Mouse (Mus musculus): ENCODE measurements around the gene Smndc1. TPM values are rescaled to one million over a fixed set of nuclear protein-coding genes. Genes with fewer than 3 reads are reported as not detected.
A peak's percentile ranks its signal among the peaks of the same experiment; 100 is the strongest.

The Smndc1 gene
- total RNA-seq (2018; cell fraction: chromatin; rRNA removed) = 10 to 100 TPM; 22.2 to 58.6 (median 33.4) TPM
- total RNA-seq (2018; cell fraction: cytosol; rRNA removed) = 10 to 100 TPM; 35.2 to 49.6 (median 40.7) TPM
- 10 to 100 TPM; 39.6 to 68.1 (median 46.7) TPM for total RNA-seq (2018; cell fraction: nucleus; rRNA removed)
- polyA plus RNA-seq (2018) = 36.4 to 45.9 TPM (median 38.2 TPM) in 3 replicates

DNA sequence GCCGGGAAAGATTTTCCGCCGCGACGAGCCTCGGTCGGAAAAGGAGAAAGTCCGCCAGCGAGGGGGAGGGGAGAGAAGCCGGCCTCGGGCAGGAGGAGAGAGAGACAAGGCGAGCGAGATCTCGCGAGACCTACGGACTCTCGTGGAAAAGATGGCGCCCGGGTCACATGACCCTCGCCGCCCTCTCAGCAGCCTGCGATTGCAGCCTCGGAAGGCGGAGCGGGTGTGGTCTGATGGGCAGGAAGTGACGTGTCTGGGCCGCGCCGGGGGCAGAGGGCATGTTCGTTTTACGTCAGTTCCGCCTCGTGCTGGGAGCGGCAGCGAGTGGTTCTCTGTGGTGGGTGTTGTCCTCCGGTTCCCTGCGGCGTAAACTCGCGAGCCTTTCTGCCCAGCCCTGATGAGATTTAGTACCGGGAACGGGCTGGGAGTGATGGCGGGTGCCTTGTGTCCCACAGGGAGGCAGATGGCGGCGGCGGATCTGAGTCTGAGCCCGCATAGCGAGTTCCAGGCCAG, at the start of gene Smndc1:
Gene Smndc1, minus strand, starts transcription at position 84 of the 513 bp plus-strand sequence.
- H3K4me3 ChIP-seq (ENCODE audit: inconsistent target) = peak within 1 kb of the TSS; percentile 92
- peak within 1 kb of the TSS; percentile 74 for H3K27ac ChIP-seq
- H3K79me2 ChIP-seq (ENCODE audit: inconsistent target) = peaks cover 52% of the 10 kb centered on the region
- H3K36me3 ChIP-seq (ENCODE audit: inconsistent target) = peaks cover 31% of the 10 kb centered on the region
- 1% methylated on average over 39 of the region's 48 CpGs for WGBS (ENCODE audit: missing documents)

DNA sequence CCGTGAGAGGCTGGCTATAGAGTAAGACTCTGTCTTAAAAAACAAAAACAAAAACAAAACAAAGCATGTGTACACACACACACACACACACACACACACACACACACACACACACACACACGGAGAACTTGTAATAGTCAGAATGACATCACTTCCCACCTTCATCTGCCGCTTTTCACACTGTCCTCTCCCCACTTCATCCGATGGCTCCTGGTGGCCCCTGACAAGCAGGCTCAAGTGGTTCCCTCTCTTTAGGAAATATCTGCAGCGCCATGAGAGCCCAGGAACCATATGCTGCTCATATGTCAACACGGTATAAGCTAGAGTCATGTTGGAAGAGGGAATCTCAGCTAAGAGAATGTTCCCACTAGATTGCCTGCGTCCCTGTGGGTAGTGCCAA, 49.0 kb upstream of the Smndc1 start:
- 86% methylated on average over 6 of the region's 7 CpGs for WGBS (ENCODE audit: missing documents)
- H3K79me2 ChIP-seq (ENCODE audit: inconsistent target) = no peaks in the 10 kb centered on the region

DNA sequence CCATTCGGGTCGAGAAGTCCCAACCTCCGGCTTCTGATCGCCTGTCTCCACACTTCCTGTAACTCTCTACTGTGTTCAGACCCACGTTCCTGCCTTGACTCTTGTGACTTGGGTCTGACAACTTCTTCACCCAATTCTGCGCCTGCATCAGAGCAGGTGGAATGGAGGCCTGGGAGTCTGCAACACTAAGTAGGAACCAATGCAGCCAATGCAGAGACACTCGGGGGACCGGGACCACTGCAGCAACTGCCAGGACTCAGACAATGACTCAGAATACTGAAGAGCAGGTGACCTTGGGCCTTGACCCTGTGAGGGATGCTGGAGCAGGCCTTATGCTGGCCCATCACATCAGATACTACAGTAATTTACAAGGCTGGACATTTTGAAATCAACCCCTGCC, 47.6 kb upstream of the Smndc1 start:
- no peaks in the 10 kb centered on the region for H3K79me2 ChIP-seq (ENCODE audit: inconsistent target)
- no peaks in the 10 kb centered on the region for H3K36me3 ChIP-seq (ENCODE audit: inconsistent target)
- H3K27ac ChIP-seq = no peak overlapping the region
- no peak overlapping the region for H3K4me3 ChIP-seq (ENCODE audit: inconsistent target)
- WGBS (ENCODE audit: missing documents) = 98% methylated on average over 8 of the region's 8 CpGs

More for the DNA sequence above, 49.0 kb upstream of the Smndc1 start:
- no peaks in the 10 kb centered on the region for H3K36me3 ChIP-seq (ENCODE audit: inconsistent target)
- no peak overlapping the region for H3K27ac ChIP-seq
- no peak overlapping the region for H3K4me3 ChIP-seq (ENCODE audit: inconsistent target)

DNA sequence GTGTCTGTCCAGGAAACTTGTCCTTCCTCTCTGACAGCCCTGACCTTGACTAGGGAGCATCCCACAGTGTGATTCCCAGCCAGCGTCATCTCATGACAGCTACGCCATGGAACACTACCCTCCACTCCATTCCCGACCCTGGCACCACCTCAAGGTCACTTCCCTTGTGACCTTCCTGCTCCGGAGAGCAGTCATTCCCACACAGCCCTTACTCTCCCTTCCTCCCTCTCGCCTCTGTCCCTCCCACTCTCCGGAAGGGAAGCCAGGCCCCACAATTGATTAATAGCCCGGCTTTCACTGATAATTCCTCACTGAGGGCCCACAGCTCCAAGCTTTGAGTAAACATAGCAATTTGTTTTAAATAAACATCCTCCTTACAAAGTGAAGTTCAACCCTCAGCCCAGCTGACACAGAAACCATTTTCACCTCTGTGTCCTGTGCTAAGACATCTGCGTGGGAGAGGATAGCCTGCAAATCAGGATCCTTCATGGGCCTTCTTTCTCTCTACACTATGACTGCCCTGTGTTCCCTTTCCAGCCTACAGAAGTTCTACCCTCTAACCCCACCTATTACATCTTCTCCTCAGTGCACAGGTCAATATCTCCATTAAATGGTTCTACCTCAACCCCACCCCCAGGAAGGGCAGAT, 47.1 kb upstream of the Smndc1 start:
- no peaks in the 10 kb centered on the region for H3K36me3 ChIP-seq (ENCODE audit: inconsistent target)
- no peak overlapping the region for H3K4me3 ChIP-seq (ENCODE audit: inconsistent target)
- H3K27ac ChIP-seq = no peak overlapping the region
- WGBS (ENCODE audit: missing documents) = 94% methylated on average over 6 of the region's 8 CpGs
- no peaks in the 10 kb centered on the region for H3K79me2 ChIP-seq (ENCODE audit: inconsistent target)

DNA sequence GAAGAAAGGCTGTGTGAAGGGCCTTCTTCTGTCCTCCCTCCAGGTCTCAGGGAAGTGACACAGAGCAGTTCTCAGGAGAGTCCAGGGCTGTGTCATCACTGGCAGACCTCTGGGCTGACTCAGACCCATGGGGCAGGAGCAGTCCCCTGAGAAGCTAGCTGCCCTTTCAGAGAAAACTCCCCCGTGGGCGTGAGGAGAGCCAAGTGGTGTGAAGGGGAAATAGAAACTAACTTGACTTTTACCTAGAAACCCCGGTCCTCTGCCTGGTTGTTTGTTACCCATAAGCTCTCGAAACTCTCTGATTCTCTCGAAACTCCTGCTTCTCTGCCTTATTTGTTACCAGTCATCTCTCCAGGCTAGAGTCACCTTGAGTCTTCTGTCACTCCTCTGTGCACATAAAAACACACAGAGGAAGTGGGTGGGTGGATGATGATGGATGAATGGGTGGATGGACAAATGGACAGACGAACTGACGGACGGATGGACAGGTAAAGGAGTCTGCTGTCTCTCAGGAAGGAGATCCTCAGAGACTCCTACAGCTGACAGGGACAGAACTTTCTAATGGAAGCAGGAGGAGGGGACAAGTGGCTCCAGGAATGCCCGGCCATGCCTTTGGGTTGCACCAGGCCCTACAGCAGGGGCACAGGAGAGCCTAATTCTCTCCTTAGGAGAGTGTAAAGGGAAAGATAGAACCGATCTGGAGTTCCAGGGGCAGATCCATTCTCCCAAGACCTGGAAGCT, 43.7 kb upstream of the Smndc1 start:
- no peaks in the 10 kb centered on the region for H3K36me3 ChIP-seq (ENCODE audit: inconsistent target)
- H3K4me3 ChIP-seq (ENCODE audit: inconsistent target) = no peak overlapping the region
- WGBS (ENCODE audit: missing documents) = 70% methylated on average over 10 of the region's 10 CpGs
- no peak overlapping the region for H3K27ac ChIP-seq
- no peaks in the 10 kb centered on the region for H3K79me2 ChIP-seq (ENCODE audit: inconsistent target)

DNA sequence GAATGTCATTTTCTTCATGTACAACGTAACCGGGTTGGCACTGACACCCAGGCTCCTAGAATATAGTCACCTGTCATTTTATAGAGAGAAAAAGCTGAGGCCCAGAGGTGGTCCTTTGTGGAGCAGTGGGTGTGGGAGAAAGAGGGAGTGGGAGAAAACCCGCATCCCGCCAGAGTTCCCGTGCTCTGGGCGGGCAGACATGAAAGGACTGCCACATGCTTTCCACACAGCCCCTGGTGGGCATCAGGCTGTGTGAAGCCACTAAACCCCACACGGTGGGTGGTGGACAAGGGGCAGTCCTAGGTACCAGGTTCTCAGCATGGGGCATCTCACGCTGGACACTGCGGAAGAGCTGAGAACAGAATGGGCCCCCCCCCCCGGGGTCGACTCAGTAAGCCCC, 40.6 kb upstream of the Smndc1 start:
- 92% methylated on average over 11 of the region's 11 CpGs for WGBS (ENCODE audit: missing documents)
- no peaks in the 10 kb centered on the region for H3K79me2 ChIP-seq (ENCODE audit: inconsistent target)
- H3K36me3 ChIP-seq (ENCODE audit: inconsistent target) = no peaks in the 10 kb centered on the region
- H3K4me3 ChIP-seq (ENCODE audit: inconsistent target) = no peak overlapping the region
- no peak overlapping the region for H3K27ac ChIP-seq

DNA sequence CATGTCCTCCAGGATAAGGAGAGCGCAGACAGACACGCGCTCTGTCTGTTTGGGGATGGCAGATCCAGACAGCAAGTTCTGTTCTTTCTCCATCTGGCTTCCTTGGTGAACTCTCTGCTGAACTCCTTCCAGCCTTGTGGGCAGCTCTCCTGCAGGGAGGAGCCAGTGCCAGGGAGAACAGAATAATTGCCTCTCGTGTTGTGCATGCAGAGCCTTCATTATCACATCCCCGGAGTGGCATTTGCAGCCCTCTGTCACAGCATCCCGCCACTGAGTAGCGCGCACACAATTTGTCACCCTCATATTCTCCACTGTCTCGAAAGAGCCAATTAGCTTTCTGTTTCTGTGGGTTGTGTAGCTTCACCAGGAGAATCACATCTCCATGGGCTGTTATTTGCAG, 40.0 kb upstream of the Smndc1 start:
- Histone ChIP-seq H3K27ac (no peak overlapping the region), H3K36me3 (ENCODE audit: inconsistent target) (no peaks in the 10 kb centered on the region), H3K4me3 (ENCODE audit: inconsistent target) (no peak overlapping the region), H3K79me2 (ENCODE audit: inconsistent target) (no peaks in the 10 kb centered on the region)
- 88% methylated on average over 9 of the region's 9 CpGs for WGBS (ENCODE audit: missing documents)

DNA sequence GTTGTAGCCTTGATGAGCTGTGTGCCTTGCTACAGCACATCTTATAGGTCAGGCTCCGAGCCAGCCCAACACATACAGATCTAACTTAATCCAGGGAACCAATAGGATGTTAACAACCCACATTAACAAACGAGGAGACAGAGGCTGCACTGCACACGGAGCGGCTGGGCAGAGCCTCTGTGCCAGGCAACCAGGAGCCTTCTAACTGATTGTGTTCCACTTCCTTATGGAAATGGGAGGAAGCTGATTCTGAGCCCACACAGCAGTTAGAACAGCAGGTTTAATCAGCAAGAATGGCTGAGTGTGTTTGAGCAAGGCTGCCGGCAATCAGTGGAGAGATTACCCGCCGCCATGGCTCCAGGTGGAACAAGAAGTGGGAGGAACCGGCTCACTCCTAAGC, 37.4 kb upstream of the Smndc1 start:
- Histone ChIP-seq H3K36me3 (ENCODE audit: inconsistent target) (no peaks in the 10 kb centered on the region), H3K27ac (no peak overlapping the region), H3K4me3 (ENCODE audit: inconsistent target) (no peak overlapping the region), H3K79me2 (ENCODE audit: inconsistent target) (no peaks in the 10 kb centered on the region)
- 78% methylated on average over 8 of the region's 8 CpGs for WGBS (ENCODE audit: missing documents)

DNA sequence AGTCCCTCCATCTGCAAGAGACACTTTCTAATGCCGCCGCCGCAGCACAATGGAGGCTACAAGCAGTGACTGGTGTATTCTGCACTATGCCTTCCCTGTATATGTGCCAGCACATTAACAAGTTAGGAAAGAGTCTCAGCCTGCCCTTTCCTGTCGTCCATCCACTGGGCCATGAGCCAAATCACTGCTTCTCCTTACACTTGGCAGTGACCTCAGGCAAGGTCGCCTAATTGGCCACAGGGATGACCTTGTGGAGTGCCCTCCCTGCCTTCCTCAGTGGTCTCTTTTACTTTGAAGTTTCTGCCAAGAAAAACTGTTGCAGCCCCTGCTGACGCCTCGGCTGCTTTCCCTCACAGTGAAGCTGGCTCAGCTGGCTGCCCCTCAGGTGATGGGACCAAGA, 37.0 kb upstream of the Smndc1 start:
- no peak overlapping the region for H3K4me3 ChIP-seq (ENCODE audit: inconsistent target)
- WGBS (ENCODE audit: missing documents) = 90% methylated on average over 7 of the region's 7 CpGs
- no peak overlapping the region for H3K27ac ChIP-seq
- H3K36me3 ChIP-seq (ENCODE audit: inconsistent target) = no peaks in the 10 kb centered on the region
- H3K79me2 ChIP-seq (ENCODE audit: inconsistent target) = no peaks in the 10 kb centered on the region

DNA sequence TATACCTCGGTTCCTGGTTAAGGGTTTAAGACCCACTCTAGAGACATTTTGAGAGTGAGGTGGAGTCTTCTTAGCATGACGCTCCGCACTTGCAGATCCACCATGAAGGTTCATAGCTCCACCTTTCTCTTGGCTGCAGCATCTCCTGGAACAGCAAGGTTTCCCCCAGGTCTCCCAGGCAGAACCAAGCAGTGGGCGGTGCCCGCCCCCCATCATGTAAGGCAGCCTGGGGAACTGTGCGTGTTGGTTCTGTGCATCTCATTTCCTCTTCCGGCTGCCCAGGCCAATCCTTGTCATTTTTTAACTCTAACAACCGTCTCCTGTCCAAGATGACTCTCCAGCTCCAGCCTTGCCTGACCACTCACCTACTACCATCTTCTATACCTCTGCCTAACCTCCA, 35.4 kb upstream of the Smndc1 start:
- H3K36me3 ChIP-seq (ENCODE audit: inconsistent target) = no peaks in the 10 kb centered on the region
- H3K79me2 ChIP-seq (ENCODE audit: inconsistent target) = no peaks in the 10 kb centered on the region
- H3K27ac ChIP-seq = no peak overlapping the region
- 64% methylated on average over 8 of the region's 8 CpGs for WGBS (ENCODE audit: missing documents)
- no peak overlapping the region for H3K4me3 ChIP-seq (ENCODE audit: inconsistent target)

DNA sequence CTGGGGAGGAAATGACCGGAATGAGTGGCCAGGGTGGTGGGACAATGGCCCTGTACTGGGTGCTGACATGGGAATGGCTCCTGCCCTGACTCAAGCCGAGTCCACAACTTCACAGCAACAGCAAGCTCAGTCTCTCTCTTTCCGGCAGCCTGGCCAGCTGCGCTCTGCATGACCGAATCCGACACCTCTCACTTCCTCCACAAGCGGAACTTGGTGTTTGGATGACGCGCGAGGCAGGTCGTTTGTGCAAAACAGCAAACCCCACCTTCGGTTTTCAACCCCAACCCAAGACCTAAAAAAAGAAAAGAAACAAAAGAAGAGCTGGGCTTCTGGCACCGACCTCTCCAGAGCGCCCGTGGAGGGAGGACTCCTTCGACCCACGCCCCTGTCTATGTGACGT, 34.3 kb upstream of the Smndc1 start:
- Histone ChIP-seq H3K4me3 (ENCODE audit: inconsistent target) (peak overlapping the region; percentile 5; the same call in 1 of the 2 replicates), H3K79me2 (ENCODE audit: inconsistent target) (no peaks in the 10 kb centered on the region), H3K27ac (peak overlapping the region; percentile 15; the same call in 1 of the 2 replicates), H3K36me3 (ENCODE audit: inconsistent target) (no peaks in the 10 kb centered on the region)
- WGBS (ENCODE audit: missing documents) = 3% methylated on average over 18 of the region's 18 CpGs

DNA sequence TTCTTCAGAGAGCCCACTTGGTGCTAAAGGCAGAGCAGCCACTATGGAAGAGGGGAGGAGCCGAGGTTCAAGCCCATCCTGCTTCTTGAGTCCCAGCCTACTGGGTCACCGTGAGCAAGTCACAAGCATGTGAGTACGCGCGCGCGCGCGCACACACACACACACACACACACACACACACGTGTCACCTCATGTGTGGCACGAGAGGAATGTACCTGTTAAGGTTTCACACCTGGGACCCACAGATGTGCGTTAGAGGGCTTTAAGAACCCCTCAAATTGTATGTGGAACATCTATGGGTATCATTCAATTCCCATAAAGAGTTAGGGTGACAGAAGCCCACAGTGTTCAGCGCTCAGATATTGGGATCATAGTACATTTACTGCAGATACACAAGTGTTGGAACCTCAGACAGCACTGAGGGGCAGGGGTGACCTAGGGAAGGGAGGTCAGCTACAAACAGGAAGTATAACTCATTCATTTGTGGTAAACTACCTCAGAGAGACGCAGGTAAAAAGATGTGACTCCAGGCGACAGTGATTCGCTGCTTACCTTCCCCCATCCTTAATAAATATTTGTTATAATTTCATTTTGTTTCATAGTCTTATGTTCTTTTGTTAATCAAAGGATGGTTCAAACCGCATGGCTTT, 33.6 kb upstream of the Smndc1 start:
- Histone ChIP-seq H3K4me3 (ENCODE audit: inconsistent target) (peak overlapping the region; percentile 5; the same call in 1 of the 2 replicates), H3K27ac (0 out of 2 replicates have a peak overlapping the region, but pooled peaks have one; percentile 15), H3K79me2 (ENCODE audit: inconsistent target) (no peaks in the 10 kb centered on the region), H3K36me3 (ENCODE audit: inconsistent target) (no peaks in the 10 kb centered on the region)
- WGBS (ENCODE audit: missing documents) = 26% methylated on average over 17 of the region's 17 CpGs

DNA sequence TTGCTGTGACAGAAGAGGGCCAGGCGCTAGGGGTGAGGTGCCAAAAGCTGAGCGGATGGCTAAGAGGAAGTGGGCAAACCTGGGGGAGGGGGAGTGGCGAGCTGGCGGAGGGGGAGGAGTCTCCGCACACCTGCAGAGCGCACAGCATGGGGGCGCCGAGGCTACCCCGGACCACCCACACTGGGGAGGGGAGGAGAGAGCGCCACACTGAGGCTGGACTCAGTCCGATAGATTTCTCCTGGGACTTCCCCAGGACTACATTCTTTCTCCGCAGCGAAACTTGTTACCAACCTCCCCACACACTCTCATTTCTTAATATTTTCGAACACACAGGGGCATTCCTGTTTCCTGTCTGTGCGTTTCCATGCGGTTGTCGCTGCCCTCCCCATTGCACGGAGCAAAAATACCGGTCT, 33.0 kb upstream of the Smndc1 start:
- no peak overlapping the region for H3K27ac ChIP-seq

DNA sequence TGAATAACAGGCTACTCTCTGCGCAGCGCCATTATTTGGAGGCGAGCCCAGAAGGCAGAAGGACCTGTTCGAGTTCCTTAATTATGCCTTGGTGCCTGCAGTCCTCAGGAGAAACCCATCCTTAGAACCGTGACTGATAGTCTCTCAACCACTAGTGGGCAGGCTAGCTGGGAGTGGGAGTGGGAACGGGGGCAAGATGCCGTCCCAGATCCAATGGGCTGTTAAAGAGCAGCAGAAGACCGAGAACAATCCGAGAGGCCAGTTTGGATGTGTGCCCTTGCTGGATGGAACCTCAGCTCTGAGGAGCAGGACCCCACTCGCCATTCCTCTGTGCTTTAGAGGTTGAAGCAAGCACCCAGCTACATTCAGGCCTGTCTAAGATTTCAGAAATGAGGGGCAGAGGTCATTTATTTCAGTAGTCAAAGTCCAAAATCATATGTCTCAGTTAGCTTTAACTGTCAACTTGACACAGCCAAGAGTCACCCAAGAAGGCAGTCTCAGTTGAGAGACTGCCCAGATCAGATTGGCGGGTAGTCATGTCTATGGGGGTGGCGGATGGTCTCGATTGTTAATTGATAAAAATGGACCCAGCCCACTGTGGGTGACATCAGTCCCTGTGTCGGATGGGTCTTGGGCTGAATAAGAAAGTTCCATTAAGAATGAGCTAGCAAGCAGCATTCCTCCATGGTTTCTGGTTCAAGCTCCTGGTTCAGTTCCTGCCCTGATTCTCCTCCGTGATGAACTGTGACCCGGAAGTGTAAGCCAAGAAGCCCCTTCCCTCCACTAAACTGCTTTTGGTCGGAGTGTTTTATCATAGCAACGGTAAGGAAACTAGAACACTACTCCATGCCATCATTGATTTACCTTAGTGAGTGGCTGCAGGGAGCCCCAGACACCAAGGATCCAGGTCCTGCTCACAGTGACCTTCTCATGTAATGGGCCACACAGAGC, 32.3 kb upstream of the Smndc1 start:
- Histone ChIP-seq H3K27ac (no peak overlapping the region), H3K79me2 (ENCODE audit: inconsistent target) (no peaks in the 10 kb centered on the region), H3K36me3 (ENCODE audit: inconsistent target) (no peaks in the 10 kb centered on the region), H3K4me3 (ENCODE audit: inconsistent target) (no peak overlapping the region)
- 50% methylated on average over 18 of the region's 18 CpGs for WGBS (ENCODE audit: missing documents)

More for the DNA sequence above, 33.0 kb upstream of the Smndc1 start:
- H3K79me2 ChIP-seq (ENCODE audit: inconsistent target) = no peaks in the 10 kb centered on the region
- no peak overlapping the region for H3K4me3 ChIP-seq (ENCODE audit: inconsistent target)
- 6% methylated on average over 19 of the region's 19 CpGs for WGBS (ENCODE audit: missing documents)
- no peaks in the 10 kb centered on the region for H3K36me3 ChIP-seq (ENCODE audit: inconsistent target)
